Mouse (Mus musculus) adrenal gland, postnatal 4 days (tissue): ENCODE results near the gene 1700028K03Rik. TPM values are rescaled to one million over a fixed set of nuclear protein-coding genes. Genes with fewer than 3 reads are reported as not detected.

Experiments
- DNase-seq, 2 experiments: peaks; one replicate each; pipeline ENCODE4 v3.0.0; 2021 to 2022; ENCODE audit warnings: low spot score in 2 of 2, mixed read lengths in 2 of 2
- total RNA-seq, 2 experiments: library from RNA; stranded (reverse); gene quantifications; 2 replicates each; pipeline ENCODE4 v1.2.3; 2021

The 1700028K03Rik gene
- total RNA-seq, 2 experiments from 2014 or later: 0.11 to 0.20 TPM

DNA sequence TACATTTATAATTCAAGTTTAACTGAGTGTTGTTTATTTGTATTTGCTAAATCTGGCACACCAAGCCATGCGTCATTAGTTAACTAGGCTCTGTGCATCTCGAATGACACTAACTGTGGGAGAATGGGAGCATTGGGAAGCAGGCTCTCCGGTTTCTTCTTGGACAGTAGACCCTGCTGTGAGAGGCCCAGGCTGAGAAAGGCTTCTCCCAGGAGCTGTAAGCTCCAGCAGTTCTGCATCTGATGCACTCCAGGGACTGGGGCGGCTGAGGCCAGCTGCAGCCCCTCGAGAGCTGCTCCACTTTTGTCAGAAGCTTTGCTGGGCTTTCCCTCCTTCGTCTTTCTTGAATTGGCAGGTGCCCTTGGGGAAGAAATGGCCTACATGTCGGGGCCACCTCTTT, 7.2 kb downstream of the 1700028K03Rik start:
- DNase-seq: no peak

DNA sequence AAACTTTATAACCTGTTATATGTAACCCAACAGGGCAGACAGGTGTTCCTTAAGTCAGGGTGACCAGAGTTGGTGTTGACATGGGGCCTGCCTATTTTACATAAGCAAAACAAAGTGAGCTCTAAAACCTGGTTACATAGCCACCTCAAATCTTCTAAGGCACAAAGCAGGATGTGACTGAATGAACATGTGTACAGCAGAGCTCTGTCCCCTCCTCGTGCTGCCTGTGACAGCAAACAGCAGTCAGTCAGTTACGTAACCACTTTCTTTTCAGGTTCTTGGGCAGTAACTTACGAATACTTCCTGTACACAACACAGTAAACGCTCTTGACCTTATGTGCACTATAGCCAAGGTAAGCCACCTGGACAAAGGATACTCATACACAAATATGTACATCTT, 11.4 kb downstream of the 1700028K03Rik start:
- DNase-seq: no peak

GRCm38 (mm10) chr5:107547955-107548354, 13.4 kb downstream of the 1700028K03Rik start:
- DNase-seq: no peak

DNA sequence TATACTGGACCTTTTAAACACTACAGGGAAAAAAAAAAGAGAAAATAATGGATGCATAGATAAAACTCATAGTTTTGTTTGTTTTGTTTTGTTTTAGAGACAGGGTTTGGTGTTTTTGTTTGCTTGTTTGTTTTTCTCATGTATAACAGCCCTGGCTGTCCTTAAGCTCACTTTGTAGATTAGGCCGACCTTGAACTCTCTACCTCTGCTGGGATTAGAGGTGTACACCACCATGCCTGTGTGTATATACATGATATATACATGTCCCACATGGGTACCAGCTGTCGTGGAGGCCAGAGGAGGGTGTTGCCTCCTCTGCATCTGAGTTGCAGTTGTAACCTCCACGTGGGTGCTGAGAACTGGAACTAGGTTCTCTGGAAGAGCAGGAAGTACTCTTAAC, 13.9 kb downstream of the 1700028K03Rik start:
- DNase-seq: no peak

DNA sequence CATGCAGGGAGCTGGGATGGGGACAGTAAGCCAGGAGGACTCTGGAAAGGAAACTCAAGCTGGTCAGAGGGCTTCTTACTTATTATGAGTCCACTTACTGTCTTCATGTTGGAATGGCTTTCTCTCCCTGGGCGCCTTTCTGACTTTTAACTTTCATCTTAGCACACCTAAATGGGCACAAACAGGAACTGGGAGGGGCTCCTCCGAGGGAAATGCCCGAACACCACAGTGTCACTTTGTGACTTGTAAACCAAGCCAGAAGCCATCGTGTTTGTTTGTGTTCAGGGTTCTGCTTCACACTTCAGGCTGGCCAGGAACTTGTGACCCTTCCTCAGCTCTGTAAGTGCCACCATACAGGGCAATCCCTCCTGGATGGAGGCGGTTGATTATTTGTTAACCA, 19.8 kb downstream of the 1700028K03Rik start:
- no peak for DNase-seq

DNA sequence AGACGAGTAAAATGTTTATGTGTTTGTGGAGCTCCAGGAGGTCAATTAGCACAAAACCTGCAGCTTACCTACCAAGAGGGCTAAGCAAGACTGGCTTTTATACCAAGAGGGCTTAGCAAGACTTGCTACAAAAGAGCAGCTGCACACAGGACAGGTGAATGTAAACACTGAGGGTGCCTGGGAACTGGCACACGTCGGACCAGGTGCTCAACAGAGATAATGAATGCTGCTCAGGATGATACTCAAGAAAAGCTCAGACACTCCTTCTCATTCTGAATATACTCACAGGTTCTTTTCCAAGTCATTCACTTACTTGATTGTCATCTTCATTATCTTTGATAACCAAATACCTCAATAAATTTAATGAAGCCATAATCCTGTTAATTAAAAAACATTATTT, 22.5 kb downstream of the 1700028K03Rik start:
- DNase-seq: no peak

- DNase-seq: no peak
Measured at GRCm38 (mm10) chr5:107569148-107569547, 34.6 kb downstream of the 1700028K03Rik start.

DNA sequence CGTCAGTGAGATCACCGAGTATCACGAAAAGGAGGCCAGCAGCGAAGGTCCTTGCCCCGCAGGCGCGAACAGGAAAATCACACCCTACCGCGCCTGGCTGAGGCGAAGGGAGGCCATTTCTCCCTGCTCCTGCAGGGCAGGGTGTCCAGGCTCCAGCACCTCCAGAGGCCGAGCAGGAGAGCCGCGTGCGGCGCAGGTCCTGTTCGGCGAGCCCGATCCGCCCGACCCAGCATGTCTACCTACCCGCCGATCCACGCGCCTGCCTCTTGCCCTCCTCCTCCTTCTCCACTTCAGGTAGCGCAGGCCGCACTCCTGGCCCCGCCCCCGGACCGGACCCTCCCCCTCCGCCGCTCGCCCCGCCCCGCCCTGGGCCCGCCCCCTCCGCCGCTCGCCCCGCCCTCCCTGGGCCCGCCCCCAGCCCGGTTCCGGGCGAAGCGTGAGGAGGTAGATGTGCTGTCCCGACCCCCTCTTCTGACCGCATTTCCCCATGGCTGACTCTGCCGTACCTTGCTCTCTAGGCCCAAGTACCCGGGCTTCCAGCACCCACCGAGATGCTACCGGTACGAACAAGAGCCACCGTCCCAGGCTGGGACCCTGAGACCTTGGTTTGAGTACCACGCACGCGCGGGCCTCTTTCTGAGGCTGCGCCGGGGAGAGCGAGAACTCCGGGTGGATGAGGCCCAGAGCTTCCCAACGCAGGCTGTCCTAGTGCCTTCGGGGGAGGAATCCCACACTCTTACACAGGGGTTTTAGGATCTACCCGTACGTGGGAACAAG, 63.0 kb downstream of the 1700028K03Rik start, which contains the start of the genes Rpap2 and Glmn:
Gene Rpap2, plus strand, starts transcription at position 73 of the 777 bp plus-strand sequence.
Gene Glmn, minus strand, starts transcription at position 588 of the 777 bp plus-strand sequence.
- DNase-seq: peak; percentile 73 to 85

DNA sequence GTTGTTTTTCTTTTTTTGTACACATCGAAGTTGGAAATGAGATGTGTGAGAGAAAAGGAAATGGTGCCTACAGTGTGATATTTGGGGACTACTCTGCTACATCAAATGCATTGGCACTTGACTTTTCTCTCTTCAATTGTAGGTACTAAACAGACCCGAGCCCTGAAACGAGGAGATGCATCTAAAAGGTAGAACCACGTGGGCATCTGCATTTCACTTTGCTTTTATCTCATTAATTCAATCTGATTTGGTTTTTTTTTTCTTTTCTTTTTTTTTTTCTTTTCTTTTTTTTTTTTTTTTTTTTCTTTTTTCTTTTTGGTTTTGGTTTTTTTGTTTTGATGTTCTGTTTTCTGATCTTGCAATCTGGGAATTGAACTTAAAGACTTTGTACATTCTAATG, 63.9 kb downstream of the 1700028K03Rik start:
- DNase-seq: no peak

Other genes starting within 250 kb of the 1700028K03Rik start
- 100 to 1,000 TPM; 214 to 231 TPM for gene Tgfbr3, start 245.1 kb upstream of the 1700028K03Rik start, total RNA-seq
- 1 to 10 TPM; 5.6 to 8.2 TPM for gene Brdt, start 203.6 kb upstream of the 1700028K03Rik start, total RNA-seq
- gene Ephx4, start 132.0 kb upstream of the 1700028K03Rik start, total RNA-seq: 1 to 10 TPM; 1.4 to 1.5 TPM
- gene Lpcat2b, start 103.2 kb upstream of the 1700028K03Rik start, total RNA-seq: not detected
- 10 to 100 TPM; 12.6 to 13.8 TPM for gene Btbd8, start 96.7 kb upstream of the 1700028K03Rik start, total RNA-seq
- gene Gm42669, start 27.1 kb upstream of the 1700028K03Rik start, total RNA-seq: not detected
- gene Rpap2, start 62.7 kb downstream of the 1700028K03Rik start, total RNA-seq: 10 to 100 TPM; 24.2 to 26.9 TPM
- gene Glmn, start 63.2 kb downstream of the 1700028K03Rik start, total RNA-seq: 10 to 100 TPM; 23.7 to 24.1 TPM
- gene Gfi1, start 191.3 kb downstream of the 1700028K03Rik start, total RNA-seq: under 1 TPM; 0.59 to 0.62 TPM